Mouse (Mus musculus) liver, embryonic 14.5 days (tissue): ENCODE results near the gene Draxin.

ENCODE experiments used
- CTCF ChIP-seq: IDR thresholded peaks from 2 replicates; pipeline ENCODE4 v1.5.1; 2016; ENCODE audit warnings: antibody characterized with exemption, low read depth, control low read depth
- EP300 ChIP-seq: IDR thresholded peaks from 2 replicates; pipeline ENCODE4 v1.6.1; 2016; ENCODE audit warnings: antibody characterized with exemption, low read depth

- TF ChIP-seq EP300 = no peak
- no peak for TF ChIP-seq CTCF
Measured at GRCm38 (mm10) chr4:148061086-148061480, 69.4 kb downstream of the Draxin start.
